Mouse (Mus musculus) cerebellum, adult 2 months (tissue): ENCODE measurements around the gene Gad1. TPM values are rescaled to one million over a fixed set of nuclear protein-coding genes. Genes with fewer than 3 reads are reported as not detected.

Experiments
- DNase-seq, 2 experiments: peaks; one replicate each; pipeline ENCODE4 v3.0.0; 2021
- H3K27ac ChIP-seq: fragments of 200-500 bp; 2 replicates; pipeline ENCODE4 v1.5.1; 2012; ENCODE audit warnings: low read length, control low read depth, inconsistent platforms; ENCODE audit not compliant: insufficient read depth
- H3K27me3 ChIP-seq: fragments of 200-500 bp; 2 replicates; pipeline ENCODE4 v1.6.1; 2012; ENCODE audit warnings: inconsistent platforms, mild to moderate bottlenecking, low read length, moderate library complexity; ENCODE audit not compliant: control insufficient read depth, insufficient read depth
- H3K4me1 ChIP-seq: fragments of 200-500 bp; 2 replicates; pipeline ENCODE4 v1.6.1; 2011; ENCODE audit warnings: low read length; ENCODE audit not compliant: control insufficient read depth, insufficient read depth
- H3K4me3 ChIP-seq: fragments of 200-500 bp; replicated peaks from 2 replicates; pipeline ENCODE3; 2011; ENCODE audit warnings: mild to moderate bottlenecking, low read depth, low read length, control low read depth; ENCODE audit not compliant: insufficient read depth
- CTCF ChIP-seq: fragments of 200-500 bp; IDR thresholded peaks from 2 replicates; pipeline ENCODE4 v1.5.1; 2011; ENCODE audit warnings: low read depth, mild to moderate bottlenecking, control low read depth, low read length, moderate library complexity, borderline replicate concordance; ENCODE audit not compliant: insufficient read depth
- POLR2A ChIP-seq: fragments of 200-500 bp; IDR thresholded peaks from 2 replicates; pipeline ENCODE4 v1.6.1; 2011; ENCODE audit warnings: low read length, control low read depth, borderline replicate concordance; ENCODE audit not compliant: insufficient read depth
- WGBS: fragments of 180-500 bp; shearing (Covaris S2); methylation state at CpG from one replicate; pipeline ENCODE4 v1.1.7; 2018; 5-methylcytosine and 5-hydroxymethylcytosine counted together
- polyA plus RNA-seq: library from polyadenylated mRNA; depleted of rRNA; stranded (reverse); fragments of >200 nt; gene quantifications from 2 replicates; pipeline ENCODE4 v1.2.3, GENCODE M21; 2012

The Gad1 gene
- polyA plus RNA-seq, 1 experiment = 474 TPM

- 2% methylated on average over 42 of the region's 42 CpGs for WGBS
- peak; percentile 22 to 40 for DNase-seq
Observed at GRCm38 (mm10) chr2:70562011-70562491, 9.2 kb downstream of the Gad1 start.

GRCm38 (mm10) chr2:70562611-70562980, 9.7 kb downstream of the Gad1 start:
- under 1% methylated on average over 34 of the region's 34 CpGs for WGBS
- TF ChIP-seq CTCF (no peak), POLR2A (no peak)
- Histone ChIP-seq H3K27ac (no peak overlapping the region), H3K4me3 (peak overlapping the region; percentile 38), H3K27me3 (peaks cover 10% of the 10 kb centered on the region; the same call in 1 of the 2 replicates), H3K4me1 (no peaks in the 10 kb centered on the region)
- no peak for DNase-seq

More at GRCm38 (mm10) chr2:70562011-70562491, 9.2 kb downstream of the Gad1 start:
- no peaks in the 10 kb centered on the region for H3K4me1 ChIP-seq
- H3K27me3 ChIP-seq = peaks cover 10% of the 10 kb centered on the region; the same call in 1 of the 2 replicates
- TF ChIP-seq POLR2A = no peak
- TF ChIP-seq CTCF = no peak
- peak overlapping the region; percentile 20 for H3K4me3 ChIP-seq
- 0 out of 2 replicates have a peak overlapping the region, but pooled peaks have one; percentile 23 for H3K27ac ChIP-seq

- Histone ChIP-seq H3K4me1 (no peaks in the 10 kb centered on the region), H3K27me3 (peaks cover 11% of the 10 kb centered on the region; the same call in 1 of the 2 replicates), H3K27ac (no peak overlapping the region), H3K4me3 (peak overlapping the region; percentile 38)
- DNase-seq = peak in 1 of 2 experiments; percentile 16
- no peak for TF ChIP-seq CTCF
- TF ChIP-seq POLR2A = no peak
- 1% methylated on average over 39 of the region's 40 CpGs for WGBS
Observed at GRCm38 (mm10) chr2:70562981-70563671, 10.3 kb downstream of the Gad1 start.

- H3K27ac ChIP-seq = no peak overlapping the region
- H3K4me3 ChIP-seq = peak overlapping the region; percentile 15
- peaks cover 12% of the 10 kb centered on the region; the same call in 1 of the 2 replicates for H3K27me3 ChIP-seq
- TF ChIP-seq CTCF (no peak), POLR2A (no peak)
- H3K4me1 ChIP-seq = no peaks in the 10 kb centered on the region
- 3% methylated on average over 38 of the region's 38 CpGs for WGBS
- DNase-seq = peak in 1 of 2 experiments; percentile 20
Observed at GRCm38 (mm10) chr2:70563721-70564645, 11.1 kb downstream of the Gad1 start.

- peaks cover 10% of the 10 kb centered on the region; the same call in 1 of the 2 replicates for H3K27me3 ChIP-seq
- WGBS = 18% methylated on average over 15 of the region's 15 CpGs
- no peak for DNase-seq
- H3K4me3 ChIP-seq = no peak overlapping the region
- H3K27ac ChIP-seq = no peak overlapping the region
- TF ChIP-seq POLR2A (no peak), CTCF (no peak)
- H3K4me1 ChIP-seq = no peaks in the 10 kb centered on the region
Observed at GRCm38 (mm10) chr2:70564646-70565315, 11.9 kb downstream of the Gad1 start.

GRCm38 (mm10) chr2:70565651-70566602, 13.1 kb downstream of the Gad1 start:
- no peak overlapping the region for H3K27ac ChIP-seq
- DNase-seq = no peak
- H3K27me3 ChIP-seq = peaks cover 9% of the 10 kb centered on the region; the same call in 1 of the 2 replicates
- TF ChIP-seq POLR2A = no peak
- no peak for TF ChIP-seq CTCF
- H3K4me1 ChIP-seq = no peaks in the 10 kb centered on the region
- no peak overlapping the region for H3K4me3 ChIP-seq
- 7% methylated on average over 30 of the region's 30 CpGs for WGBS
